Mouse (Mus musculus): Measurements from ENCODE around the gene Taldo1.

Gene Taldo1

DNA sequence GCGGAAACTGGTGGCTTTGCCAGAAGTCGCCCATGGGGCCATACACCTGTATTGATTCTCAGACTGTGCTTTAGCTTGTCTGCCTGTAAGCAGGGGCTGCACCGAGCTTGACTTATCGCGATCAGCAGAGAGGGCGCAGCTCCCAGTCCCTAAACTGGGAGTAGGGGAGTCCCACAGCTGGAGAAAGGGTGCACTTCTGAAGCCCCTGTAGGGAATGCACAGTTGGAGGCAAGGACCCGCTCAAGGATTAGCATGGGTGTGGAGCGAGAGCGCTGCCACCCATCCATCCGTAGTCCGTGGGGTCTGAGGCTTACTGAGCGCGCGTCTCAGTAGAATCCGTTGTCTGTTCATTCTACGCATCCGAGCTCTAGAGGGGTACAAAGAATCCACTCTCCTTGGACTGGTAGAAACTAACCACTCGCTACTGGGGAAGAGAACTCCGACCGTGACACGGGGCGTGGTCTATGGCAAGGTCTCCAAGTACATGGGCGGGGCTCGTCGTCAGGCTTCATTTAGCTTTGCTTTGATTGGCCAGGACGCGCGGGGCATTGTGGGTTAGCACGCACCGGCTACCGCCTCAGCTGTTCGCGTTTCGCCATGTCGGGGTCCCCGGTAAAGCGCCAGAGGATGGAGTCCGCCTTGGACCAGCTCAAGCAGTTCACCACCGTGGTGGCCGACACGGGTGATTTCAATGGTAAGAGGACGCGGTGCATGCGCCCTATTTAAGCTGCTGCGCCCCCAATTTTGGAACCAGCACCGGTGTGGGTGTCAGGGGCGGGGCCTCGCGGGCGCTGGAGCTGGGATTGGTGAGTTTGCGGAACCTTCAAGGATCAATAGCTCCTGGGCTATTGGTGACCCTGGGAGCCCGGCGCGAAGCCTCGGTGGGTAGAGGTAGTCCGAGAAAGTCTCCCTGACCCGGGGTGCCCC is at the start of gene Taldo1:
TSS of gene Taldo1 (plus strand) at position 575 of the 927 bp plus-strand sequence.
- peak; percentile 94 for DNase-seq

DNA sequence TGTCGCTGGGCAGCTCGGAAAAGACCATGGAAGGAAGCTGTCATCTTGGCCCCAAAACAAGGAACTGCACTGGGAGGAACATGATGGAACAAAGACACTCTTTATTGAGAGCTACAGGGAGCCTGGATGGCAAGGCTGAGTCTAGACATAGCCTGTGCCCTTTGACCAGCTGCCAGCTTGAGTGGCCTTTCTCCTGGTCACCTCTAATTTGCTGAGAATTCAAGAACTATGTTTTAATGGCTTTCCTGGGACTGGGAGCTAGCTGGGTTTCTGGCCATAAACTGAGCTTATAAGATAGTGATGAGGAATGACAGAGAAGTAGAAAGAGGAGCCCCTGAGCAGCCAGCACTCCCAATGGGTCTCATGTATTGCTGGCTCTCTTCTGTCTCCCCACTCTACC is 48.8 kb upstream of the Taldo1 start:
- no peak for DNase-seq

DNA sequence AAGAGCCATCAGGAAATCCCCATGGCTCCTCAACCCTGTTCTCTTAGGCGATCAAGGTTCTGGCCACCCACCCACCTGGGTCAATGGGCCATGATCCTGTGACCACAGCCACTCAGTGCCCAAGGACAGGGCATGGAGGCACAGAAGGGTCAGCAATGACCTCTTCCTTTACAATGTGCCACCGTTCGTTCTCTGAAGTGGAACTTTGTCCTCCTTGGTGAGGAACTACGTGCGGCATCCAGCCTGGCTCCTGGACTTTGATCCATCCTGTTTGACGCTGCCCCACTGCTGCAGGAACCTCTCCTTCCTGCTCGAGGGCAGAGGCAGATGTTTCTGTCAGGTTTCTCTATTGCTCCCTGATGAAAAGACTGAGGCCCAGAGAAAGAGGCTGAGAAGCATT is 48.3 kb upstream of the Taldo1 start:
- no peak for DNase-seq

DNA sequence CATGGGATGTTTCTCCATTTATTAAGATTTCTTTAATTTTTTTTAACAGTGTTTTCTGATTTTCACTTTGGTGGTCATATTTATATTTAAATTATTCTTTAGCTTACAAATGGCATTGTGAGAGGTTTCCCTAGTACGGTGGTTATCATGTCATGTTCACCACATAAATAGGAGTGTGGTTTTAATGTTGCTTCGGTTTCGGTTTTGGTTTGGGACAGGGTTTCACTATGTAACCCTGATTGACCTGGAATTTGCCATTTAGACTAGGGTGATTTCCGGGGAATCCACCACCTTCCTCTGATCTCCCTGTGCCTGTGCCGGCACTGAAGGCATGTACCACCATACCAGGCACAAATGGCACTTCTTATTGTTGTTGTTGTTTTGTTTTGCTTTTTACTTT is 47.2 kb upstream of the Taldo1 start:
- no peak for DNase-seq

DNA sequence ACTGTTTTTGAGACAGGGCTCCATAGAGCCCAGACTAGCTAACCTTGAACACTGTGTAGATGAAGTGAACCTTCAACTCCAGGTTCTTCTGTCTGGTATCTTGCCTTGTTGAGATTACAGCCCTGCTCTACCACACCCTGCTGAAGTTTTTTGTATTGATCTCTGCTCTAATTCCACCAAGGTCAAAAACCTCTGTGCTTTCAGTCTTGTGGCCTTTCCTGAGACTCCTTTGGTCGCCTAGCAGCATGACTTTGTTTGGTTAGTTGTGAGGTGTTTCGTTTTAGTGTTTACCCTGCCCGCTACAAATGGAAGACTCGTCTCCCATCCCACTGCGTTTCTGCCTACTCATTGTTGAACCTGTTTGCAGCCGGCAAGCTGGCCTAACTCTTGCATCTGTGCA is 40.9 kb upstream of the Taldo1 start:
- no peak for DNase-seq

DNA sequence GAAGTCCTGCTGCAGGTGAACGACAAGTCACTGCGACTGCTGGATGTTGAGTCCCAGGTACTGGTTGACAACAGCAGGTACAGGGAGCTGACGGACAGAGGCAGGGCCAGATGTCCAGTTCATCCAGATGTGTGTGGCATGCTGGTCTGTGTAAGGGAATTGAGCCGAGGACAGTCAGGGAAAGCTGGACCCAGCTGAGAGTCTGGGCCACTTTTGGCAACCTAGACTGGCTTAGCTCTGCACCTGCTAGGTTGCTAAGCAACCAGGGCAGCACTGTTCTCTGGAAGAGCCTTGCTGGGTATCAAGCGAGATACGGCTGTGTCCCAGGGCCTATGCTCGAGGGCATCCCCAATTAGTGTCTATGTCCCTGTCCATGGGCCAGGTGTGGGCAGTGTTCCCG is 36.9 kb upstream of the Taldo1 start:
- peak; percentile 54 for DNase-seq

DNA sequence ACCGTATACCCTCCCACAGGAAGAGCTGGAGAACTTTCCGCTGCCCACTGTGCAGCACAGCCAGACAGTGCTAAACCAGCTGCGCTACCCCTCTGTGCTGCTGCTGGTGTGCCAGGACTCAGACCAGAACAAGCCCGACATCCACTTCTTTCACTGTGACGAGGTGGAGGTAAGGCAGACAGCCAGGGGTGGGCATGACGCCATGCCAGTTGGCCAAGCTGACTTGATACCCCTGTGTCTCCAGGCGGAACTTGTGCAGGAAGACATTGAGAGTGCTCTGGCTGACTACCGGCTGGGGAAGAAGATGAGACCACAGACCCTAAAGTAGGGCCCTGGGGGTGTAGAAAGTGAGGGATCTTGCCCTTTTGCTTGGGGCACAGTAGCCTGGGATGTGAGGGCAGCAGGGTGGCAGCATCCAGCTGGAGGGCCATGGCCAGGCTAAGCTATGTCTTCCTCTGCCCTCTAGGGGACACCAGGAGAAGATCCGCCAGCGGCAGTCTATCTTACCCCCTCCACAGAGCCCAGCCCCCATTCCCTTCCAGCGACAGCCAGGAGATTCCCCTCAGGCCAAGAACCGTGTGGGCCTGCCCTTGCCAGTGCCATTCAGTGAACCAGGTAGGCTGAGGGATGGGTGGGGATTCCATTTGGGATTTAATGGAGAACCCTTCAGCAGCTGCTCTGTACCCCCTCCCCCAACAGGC is 36.2 kb upstream of the Taldo1 start:
- peak; percentile 61 for DNase-seq

DNA sequence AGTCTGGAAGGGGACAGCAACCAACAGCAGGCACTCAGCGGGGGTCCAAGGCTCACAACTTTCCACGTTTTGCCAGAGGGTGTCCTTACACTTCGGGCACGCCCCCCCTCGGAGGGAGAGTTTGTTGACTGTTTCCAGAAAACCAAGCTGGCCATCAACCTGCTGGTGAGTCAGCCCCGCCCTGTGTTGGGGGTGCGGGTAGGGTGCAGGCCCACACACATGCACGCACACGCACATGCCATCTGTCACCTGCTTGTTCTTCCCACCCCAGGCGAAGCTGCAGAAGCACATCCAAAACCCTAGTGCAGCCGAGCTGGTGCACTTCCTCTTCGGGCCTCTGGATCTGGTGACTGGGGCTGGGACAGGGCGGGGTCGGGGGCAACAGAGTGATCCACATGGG is 35.0 kb upstream of the Taldo1 start:
- peak; percentile 47 for DNase-seq

DNA sequence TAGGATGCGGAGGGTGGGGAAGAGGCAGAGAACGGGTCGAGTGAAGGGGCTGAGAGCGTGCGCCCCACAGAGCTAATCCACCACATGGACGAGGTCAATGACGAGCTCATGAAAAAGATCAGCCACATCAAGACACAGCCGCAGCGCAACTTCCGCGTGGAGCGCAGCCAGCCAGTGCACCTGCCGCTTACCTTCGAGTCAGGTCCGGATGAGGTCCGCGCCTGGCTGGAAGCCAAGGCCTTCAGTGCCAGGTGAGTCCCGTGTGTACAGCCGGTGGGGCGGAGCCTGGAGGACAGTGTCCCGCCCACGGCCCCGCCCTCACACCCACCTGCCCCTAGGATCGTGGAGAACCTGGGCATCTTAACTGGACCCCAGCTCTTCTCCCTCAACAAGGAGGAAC is 30.5 kb upstream of the Taldo1 start:
- DNase-seq: peak; percentile 83

DNA sequence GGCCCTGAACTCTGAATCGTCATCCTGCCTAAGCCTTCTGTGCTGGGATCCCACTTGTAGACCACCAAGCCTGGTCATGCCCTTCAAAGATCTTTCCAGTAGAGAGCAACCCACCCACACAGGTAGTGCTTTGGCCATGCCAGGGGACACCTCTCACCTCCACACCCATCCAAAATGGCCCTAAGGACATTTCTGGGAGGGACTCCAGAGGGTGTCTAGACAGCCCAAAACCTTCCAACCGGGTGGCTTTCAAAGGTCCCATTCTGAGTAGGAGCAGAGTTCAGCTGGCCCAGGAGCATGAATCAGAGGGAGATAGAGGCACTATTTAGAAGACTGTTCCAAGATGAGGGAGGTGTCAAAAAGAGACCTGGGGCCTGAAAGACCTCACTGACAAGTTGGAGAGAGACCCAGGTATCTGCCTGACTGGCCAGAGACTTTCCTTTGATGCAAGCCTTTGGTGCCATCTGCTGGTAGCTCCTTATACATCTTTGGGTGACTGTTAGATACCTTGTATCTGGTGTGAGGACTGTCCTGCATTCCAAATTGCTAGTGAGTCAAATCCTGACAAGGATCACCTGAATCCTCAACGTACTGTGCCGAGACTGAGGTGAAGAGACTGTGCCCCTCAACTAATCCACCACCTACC is 28.8 kb upstream of the Taldo1 start:
- DNase-seq: peak; percentile 81

DNA sequence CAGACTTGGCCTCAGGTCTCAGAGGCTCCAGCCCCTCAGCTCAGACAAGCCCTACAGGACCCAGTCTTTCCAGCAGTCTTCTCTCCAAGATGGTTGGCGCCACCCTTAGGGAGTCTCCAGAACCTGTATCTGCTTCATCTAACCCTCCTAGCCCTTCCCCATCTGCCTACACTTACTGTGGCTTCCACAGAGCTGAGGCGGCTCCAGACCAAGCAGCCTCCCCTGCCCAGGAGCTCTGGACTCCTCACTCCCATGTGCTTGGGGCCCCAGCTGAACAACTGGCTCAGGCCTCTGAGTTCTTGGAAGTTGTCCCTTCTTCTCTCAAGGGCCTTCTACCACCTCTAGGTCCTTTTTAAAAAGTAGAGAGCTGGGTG is 28.3 kb upstream of the Taldo1 start:
- DNase-seq: peak; percentile 25

DNA sequence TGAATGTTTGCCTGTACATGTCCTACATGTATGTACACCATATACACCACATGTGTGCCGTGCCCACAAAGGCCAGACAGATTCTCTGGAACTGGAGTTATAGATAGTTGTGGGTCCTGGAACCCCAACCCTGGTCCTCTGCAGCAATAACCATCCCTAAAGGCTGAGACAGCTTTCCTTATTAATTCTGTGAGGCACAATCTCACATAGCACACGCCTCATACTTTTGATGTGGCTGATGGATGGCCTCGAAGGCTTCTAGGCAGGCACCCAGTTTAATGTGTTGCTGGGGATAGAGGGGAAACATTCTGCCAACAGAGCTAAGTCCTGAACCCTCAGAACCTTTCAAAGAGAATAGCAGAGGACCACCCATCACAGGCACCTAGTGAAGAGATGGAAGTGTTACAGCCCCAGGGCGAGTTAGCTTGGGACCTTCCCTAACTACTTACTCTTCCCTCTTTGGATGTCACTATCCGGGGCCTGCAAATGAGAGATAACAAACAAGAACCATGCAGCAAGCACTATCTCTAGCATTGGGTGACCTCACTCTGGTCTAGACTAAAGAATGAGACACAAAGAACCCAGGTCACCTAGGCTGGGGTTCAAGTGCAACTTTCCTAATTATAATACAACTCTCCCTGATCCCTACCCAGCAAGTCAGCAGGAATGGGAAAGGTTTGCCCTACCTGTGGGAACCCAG is 27.5 kb upstream of the Taldo1 start:
- DNase-seq: no peak

DNA sequence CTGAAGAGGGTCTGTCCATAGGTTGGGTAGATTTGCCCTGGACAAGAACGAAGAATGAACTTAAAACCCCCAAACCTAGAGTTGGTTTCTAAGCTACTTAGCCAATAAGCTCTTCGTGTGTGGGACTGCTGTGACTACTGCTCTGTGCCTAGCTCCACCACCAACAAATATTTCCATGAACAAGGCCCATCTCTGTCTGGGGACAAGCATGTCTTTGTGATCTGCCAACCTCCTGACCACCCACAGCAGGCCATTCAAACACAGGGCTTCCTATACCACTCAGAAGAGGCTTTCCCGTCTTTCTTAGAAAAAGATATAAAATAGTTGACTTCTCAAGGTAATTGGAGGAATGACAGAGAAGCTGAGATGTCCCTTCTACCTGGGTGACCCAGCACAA is 27.0 kb upstream of the Taldo1 start:
- no peak for DNase-seq

DNA sequence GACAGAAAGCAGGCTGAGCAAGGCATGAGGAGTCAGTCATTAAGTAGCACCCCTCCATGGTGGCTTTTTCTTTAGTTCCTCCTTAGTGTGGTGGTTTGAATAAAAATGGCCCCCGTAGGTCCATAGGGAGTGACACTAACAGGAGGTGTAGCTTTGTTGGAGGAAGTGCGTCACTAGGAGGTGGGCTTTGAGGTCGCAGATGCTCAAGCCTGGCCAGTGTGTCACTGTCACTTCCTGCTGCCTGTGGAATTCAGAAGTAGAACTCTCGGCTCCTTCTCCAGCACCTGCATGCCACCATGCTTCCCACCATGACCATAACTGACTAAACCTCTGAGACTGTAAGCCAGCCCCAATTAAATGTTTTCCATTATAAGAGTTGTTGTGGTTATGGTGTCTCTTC is 24.6 kb upstream of the Taldo1 start:
- no peak for DNase-seq

DNA sequence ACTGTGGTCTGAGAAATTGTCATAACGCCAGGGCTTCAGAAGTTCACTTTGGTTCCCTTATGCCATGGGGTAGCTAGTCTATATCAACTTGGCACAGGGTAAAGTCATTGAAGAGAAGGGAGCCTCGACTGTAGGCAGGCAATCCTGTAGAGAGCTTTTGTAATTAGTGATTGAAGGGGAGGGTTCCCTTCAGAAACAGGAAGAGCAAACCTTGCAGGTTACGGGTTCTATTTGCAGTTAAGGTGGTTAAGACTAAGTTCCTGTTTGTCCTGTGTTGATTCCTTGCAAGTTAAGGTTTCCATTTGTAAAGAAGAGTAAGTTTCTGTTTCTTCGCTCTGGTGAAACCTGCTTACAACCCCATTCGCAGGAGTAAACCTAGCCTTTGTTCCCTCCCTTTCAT is 22.1 kb upstream of the Taldo1 start:
- DNase-seq: no peak

DNA sequence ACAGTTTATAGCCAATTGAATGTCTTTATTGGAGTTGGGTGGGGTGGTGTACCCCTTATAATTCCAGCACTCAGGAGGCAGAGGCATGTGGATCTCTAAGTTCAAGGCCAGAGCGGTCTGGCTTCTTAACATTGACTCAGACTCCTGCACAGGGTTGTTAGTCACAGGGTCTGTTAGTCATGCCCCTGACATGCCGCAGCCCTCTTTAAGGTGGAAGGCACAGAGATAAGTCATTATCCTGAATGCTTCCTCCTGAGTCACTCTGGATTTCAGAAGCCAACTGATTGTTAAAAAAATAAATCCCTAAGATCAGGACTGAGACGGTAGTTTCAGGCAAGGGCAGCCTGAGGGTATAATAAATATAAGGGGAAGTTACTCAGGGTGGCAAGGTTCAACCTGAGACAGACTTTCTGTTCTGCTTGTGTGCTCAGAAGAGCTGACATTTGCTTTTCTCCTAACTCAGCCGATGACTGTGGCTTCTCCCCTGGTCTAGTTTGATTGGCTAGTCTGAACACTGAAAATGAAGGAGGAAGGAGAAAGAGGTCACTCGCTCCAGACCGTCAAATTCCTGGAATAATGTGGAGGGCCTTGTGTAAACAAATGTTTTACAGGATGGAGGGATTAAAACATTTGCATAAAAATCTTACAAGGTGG is 19.9 kb upstream of the Taldo1 start:
- DNase-seq: no peak

DNA sequence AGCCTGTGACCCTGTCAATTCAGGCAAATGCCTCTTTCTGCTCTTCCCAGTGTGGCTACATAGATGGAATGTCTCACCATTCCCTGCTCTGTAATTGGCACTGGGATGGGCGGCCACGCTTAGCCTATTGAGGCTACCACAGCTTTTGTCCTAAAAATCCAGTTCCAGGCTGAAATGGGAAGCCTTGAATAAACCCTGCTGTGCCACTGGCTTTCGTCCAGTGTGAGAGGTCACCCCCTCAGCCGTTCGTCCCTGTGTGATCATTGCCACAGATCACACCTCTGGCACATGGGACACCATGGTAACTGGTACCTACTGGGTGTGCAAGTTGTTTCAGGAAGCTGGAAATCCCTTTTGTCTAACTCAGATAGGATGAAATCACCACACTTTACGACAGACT is 18.4 kb upstream of the Taldo1 start:
- no peak for DNase-seq

DNA sequence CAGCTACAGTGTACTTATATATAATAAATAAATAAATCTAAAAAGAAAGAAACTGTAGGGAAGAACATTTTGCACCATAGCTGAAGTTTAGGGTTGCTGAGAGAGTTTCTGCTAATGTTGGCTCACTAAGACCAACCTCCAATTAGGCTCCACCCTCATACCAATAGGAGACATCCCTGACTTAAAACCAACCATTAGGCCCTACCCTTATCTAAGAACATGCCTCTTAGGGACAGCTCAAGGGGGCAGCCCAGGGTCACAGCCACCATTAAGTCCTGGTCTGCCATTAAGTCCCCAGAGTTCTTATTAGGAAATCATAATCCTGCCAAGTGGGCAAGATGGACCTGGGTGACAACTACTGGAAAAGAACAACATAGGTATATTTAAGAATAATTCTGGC is 17.6 kb upstream of the Taldo1 start:
- DNase-seq: no peak

DNA sequence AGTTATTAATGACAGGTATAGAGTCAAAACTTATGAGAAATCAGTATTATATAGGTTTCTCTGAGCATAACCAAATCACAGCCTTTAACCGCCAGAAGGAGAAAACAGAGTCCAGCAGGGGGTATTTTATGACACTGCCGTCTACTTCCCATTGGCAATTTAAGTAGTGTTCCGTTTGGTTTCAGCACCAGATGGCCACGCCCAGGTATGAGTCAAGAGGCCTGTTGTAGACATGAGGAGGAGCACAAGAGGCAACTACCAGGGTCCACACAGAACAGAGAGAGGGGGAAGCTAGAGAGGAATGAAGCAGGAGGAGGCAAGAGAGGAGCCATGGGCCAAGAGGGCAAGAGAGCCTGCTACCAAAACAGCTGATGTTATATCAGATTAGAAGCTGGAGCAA is 12.4 kb upstream of the Taldo1 start:
- DNase-seq: no peak

DNA sequence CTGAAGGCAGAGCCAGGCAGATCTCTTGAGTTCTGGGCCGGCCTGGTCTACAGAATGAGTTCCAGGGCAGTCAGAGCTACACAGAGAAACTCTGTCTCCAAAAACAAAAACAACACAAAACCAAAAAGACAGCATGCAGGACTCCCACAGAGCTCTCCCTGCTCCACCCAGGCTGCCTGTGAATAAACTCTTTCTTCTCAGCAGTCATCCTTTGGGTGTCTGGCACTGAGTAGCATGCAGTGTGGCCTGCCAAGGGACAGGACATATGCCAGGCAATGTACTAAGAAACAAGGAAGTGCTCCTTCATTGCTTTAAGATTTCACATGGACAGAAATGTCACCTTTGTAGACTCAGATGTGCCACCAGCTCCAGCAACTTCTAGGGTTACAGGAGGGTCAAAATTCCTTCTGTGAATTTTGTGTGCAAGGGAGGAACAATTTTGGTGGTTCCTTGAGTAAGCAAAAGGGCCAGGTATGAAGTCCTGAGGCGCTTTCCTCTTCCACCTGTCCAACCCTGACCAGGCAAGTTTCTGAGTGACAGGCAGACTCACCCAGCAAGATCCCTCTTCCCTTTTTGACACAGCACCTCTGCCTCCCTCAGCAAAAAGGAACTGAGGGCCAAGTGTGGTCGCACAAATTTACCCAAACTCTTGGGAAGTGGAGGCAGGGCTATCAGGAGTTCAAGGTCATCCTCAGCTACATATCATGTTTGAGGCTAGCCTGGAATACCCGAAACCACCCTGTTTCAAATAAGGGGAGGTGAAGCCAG is 10.7 kb upstream of the Taldo1 start:
- DNase-seq: no peak

DNA sequence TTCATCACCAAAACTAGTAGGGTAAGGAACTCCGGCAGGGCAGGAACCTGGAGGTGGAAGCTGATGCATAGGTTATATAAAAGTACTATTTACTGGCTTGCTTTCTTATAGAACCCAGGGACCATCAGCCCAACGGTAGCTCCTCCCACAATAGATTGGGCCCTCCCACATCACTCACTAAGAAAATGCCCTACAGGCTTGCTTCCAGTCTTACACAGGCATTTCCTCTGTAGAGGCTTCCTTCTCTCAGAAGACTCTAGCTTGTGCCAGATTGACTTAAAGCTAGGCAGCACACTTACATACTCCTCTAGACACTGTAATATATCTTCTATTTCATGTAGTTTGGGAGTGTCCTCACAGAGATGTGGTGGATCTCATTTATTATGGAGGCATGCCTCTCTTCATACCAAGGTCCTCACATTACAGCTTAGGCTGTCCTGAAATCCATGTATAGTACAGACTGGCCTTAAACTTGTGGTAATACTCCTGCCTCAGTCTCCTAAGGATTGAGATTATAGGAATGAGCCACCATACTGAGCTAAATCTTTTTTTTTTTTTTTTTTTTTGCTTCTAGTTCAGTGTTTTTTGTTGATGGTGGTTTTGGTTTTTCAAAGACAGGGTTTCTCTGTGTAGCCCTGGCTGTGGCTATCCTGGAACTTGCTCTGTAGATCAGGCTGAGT is 4.1 kb upstream of the Taldo1 start:
- no peak for DNase-seq

All from cerebellum, adult 9-11 months (tissue).